Mouse (Mus musculus): ENCODE measurements around the gene Pih1d1. TPM values are rescaled to one million over a fixed set of nuclear protein-coding genes. Genes with fewer than 3 reads are reported as not detected.
"Not testable (repeated sequence)": the region's sequence is repeated elsewhere in the genome, so short reads cannot be mapped to it uniquely, and the experiment has no call there.

The Pih1d1 gene
- total RNA-seq (2017): 35.2 and 59.8 TPM in 2 replicates

GRCm38 (mm10) chr7:45154096-45154992, at the start of gene Pih1d1, which contains the start of gene Aldh16a1:
Pih1d1 (plus strand) TSS chr7:45154303.
Aldh16a1 (minus strand) TSS chr7:45154584.
- peak; percentile 90 for ATAC-seq (replicated peaks; ENCODE audit: low read depth, poor library complexity, severe bottlenecking)

GRCm38 (mm10) chr7:45104941-45105340, 49.2 kb upstream of the Pih1d1 start:
- no peak for ATAC-seq (replicated peaks; ENCODE audit: low read depth, poor library complexity, severe bottlenecking)

GRCm38 (mm10) chr7:45105491-45105890, 48.6 kb upstream of the Pih1d1 start:
- no peak for ATAC-seq (replicated peaks; ENCODE audit: low read depth, poor library complexity, severe bottlenecking)

GRCm38 (mm10) chr7:45106441-45106840, 47.7 kb upstream of the Pih1d1 start:
- no peak for ATAC-seq (replicated peaks; ENCODE audit: low read depth, poor library complexity, severe bottlenecking)

GRCm38 (mm10) chr7:45107052-45107645, 47.0 kb upstream of the Pih1d1 start:
- peak; percentile 56 for ATAC-seq (replicated peaks; ENCODE audit: low read depth, poor library complexity, severe bottlenecking)

- not testable (repeated sequence) for ATAC-seq (replicated peaks; ENCODE audit: low read depth, poor library complexity, severe bottlenecking)
Observed at GRCm38 (mm10) chr7:45110089-45110488, 44.0 kb upstream of the Pih1d1 start.

GRCm38 (mm10) chr7:45111940-45112339, 42.2 kb upstream of the Pih1d1 start:
- ATAC-seq (replicated peaks; ENCODE audit: low read depth, poor library complexity, severe bottlenecking): no peak

GRCm38 (mm10) chr7:45112529-45112928, 41.6 kb upstream of the Pih1d1 start:
- no peak for ATAC-seq (replicated peaks; ENCODE audit: low read depth, poor library complexity, severe bottlenecking)

- ATAC-seq (replicated peaks; ENCODE audit: low read depth, poor library complexity, severe bottlenecking): no peak
Observed at GRCm38 (mm10) chr7:45113476-45113875, 40.6 kb upstream of the Pih1d1 start.

- no peak for ATAC-seq (replicated peaks; ENCODE audit: low read depth, poor library complexity, severe bottlenecking)
Observed at GRCm38 (mm10) chr7:45117566-45117965, 36.5 kb upstream of the Pih1d1 start.

- no peak for ATAC-seq (replicated peaks; ENCODE audit: low read depth, poor library complexity, severe bottlenecking)
Observed at GRCm38 (mm10) chr7:45118336-45118735, 35.8 kb upstream of the Pih1d1 start.

- no peak for ATAC-seq (replicated peaks; ENCODE audit: low read depth, poor library complexity, severe bottlenecking)
Observed at GRCm38 (mm10) chr7:45119780-45120709, 34.1 kb upstream of the Pih1d1 start.

GRCm38 (mm10) chr7:45121404-45121803, 32.7 kb upstream of the Pih1d1 start:
- ATAC-seq (replicated peaks; ENCODE audit: low read depth, poor library complexity, severe bottlenecking): peak; percentile 33

- no peak for ATAC-seq (replicated peaks; ENCODE audit: low read depth, poor library complexity, severe bottlenecking)
Observed at GRCm38 (mm10) chr7:45121966-45122365, 32.1 kb upstream of the Pih1d1 start.

- no peak for ATAC-seq (replicated peaks; ENCODE audit: low read depth, poor library complexity, severe bottlenecking)
Observed at GRCm38 (mm10) chr7:45122561-45123185, 31.4 kb upstream of the Pih1d1 start.

- ATAC-seq (replicated peaks; ENCODE audit: low read depth, poor library complexity, severe bottlenecking): no peak
Observed at GRCm38 (mm10) chr7:45123186-45123570, 30.9 kb upstream of the Pih1d1 start.

- ATAC-seq (replicated peaks; ENCODE audit: low read depth, poor library complexity, severe bottlenecking): peak; percentile 55
Observed at GRCm38 (mm10) chr7:45124224-45125143, 29.6 kb upstream of the Pih1d1 start, which contains the start of gene Rps11. Rps11 (minus strand) TSS chr7:45124439.

GRCm38 (mm10) chr7:45125144-45125600, 28.9 kb upstream of the Pih1d1 start:
- no peak for ATAC-seq (replicated peaks; ENCODE audit: low read depth, poor library complexity, severe bottlenecking)

GRCm38 (mm10) chr7:45125649-45126048, 28.5 kb upstream of the Pih1d1 start:
- ATAC-seq (replicated peaks; ENCODE audit: low read depth, poor library complexity, severe bottlenecking): not testable (repeated sequence)

All from common myeloid progenitor, adult 5-6 weeks (primary cell).